Mouse (Mus musculus): Measurements from ENCODE around the gene Tmem259. TPM values are rescaled to one million over a fixed set of nuclear protein-coding genes. Genes with fewer than 3 reads are reported as not detected.

Gene Tmem259
- polyA plus RNA-seq, 1 experiment from 2014 or later: 7.0 TPM

DNA sequence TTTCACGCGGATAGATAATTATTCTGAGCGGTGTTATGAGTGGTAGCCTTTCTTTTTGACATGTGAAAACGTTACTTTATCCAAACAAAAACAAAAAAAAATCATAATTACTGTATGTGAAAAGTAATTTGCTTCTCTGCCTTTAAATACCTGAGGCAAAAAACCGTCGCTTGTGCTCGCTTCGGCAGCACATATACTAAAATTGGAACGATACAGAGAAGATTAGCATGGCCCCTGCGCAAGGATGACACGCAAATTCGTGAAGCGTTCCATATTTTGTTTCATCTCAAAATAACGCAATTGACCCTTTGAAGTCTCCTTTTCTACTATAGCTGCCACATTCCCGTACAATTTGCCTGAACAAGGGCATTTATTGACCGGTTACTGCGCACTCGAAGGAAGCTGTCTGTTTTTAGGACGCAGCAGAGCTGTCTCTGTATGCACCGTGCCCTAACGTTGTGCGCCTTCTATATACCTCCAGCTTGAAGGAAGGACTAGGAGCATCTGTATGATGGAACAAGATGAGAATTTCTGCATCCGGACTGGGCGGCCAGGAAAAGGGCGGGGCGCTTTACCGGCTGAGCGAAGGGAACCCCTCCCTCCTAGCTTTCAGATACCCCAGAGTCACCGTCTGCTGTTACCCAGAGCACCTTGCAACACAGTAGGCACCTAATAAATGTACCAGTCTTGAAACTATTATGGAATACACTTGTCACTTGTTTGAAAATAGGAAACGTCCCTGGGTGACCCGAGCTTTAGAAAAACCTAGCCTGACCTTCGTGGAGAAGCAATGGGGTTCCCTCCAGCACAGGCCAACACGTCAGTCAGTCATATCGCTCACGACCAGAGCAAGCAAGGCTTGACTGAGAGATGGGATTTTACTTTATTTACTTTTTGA lies 1.5 kb upstream of the Tmem259 start:
- no peaks in the 10 kb centered on the region for H3K27me3 ChIP-seq (replicated peaks; ENCODE audit: control insufficient read depth, insufficient read depth, low read length)
- H3K4me1 ChIP-seq (ENCODE audit: control insufficient read depth, insufficient read depth, low read length): peaks cover 53% of the 10 kb centered on the region
- H3K9me3 ChIP-seq (ENCODE audit: control insufficient read depth, low read length): no peaks in the 10 kb centered on the region
- 1% methylated on average over 35 of the region's 35 CpGs for WGBS
- H3K4me3 ChIP-seq (ENCODE audit: low read length): peak overlapping the region; percentile 86
- ATAC-seq: no peak
- 0 out of 2 replicates have a peak, but pooled peaks cover 4% of the 10 kb centered on the region for H3K36me3 ChIP-seq (ENCODE audit: control insufficient read depth, insufficient read depth, low read length)
- H3K27ac ChIP-seq (ENCODE audit: low read length): peak overlapping the region; percentile 96
- peak overlapping the region; percentile 78 for H3K4me2 ChIP-seq (ENCODE audit: low read depth, low read length)
- H3K9ac ChIP-seq (ENCODE audit: low read depth, low read length): peak overlapping the region; percentile 82

DNA sequence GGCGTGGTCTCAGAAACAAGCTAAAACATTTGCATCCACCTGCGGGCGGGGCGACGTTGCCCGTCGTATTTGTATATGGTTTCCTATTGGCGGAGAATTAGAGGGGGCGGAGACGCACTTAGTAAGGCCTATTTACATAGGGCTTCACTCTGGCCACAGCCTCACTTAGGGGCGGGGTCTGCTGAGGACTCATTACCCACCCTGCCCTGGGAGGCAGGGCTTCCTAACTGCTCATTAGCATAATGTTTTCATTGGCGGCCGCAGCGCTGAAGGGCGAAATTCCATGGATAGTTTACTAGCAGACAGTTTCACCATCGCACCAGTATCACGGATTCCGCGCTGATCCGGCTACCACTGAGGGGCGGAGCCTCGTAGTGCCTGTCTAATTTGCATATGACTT lies 741 bp upstream of the Tmem259 start:
- H3K9me3 ChIP-seq (ENCODE audit: control insufficient read depth, low read length): no peaks in the 10 kb centered on the region
- peak overlapping the region; percentile 88 for H3K4me2 ChIP-seq (ENCODE audit: low read depth, low read length)
- 0 out of 2 replicates have a peak, but pooled peaks cover 4% of the 10 kb centered on the region for H3K36me3 ChIP-seq (ENCODE audit: control insufficient read depth, insufficient read depth, low read length)
- peak overlapping the region; percentile 86 for H3K4me3 ChIP-seq (ENCODE audit: low read length)
- H3K4me1 ChIP-seq (ENCODE audit: control insufficient read depth, insufficient read depth, low read length): peaks cover 51% of the 10 kb centered on the region
- H3K27ac ChIP-seq (ENCODE audit: low read length): peak overlapping the region; percentile 96
- ATAC-seq: peak; percentile 92
- peak overlapping the region; percentile 92 for H3K9ac ChIP-seq (ENCODE audit: low read depth, low read length)
- no peaks in the 10 kb centered on the region for H3K27me3 ChIP-seq (replicated peaks; ENCODE audit: control insufficient read depth, insufficient read depth, low read length)
- WGBS: under 1% methylated on average over 22 of the region's 22 CpGs

DNA sequence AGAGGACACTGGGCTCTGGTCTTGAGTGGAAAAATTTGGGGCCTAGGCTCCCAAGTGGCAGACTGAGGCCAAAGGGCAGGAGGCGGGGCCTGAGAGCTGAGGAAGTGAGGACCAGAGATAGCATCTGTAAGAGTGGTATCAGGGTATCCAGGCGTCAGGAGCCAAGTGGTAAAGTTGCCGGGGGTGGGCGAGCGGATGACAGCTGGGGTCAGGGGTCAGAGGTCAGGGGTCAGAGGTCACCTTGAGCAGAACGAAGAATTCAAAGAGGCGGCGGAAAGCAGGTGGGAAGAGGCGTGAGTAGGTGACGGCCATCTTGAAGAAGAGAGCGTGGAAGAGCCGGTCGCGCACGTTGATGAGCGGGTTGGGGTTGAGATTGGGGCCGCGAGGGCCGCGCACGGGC lies 460 bp downstream of the Tmem259 start:
- H3K4me1 ChIP-seq (ENCODE audit: control insufficient read depth, insufficient read depth, low read length): peaks cover 40% of the 10 kb centered on the region

DNA sequence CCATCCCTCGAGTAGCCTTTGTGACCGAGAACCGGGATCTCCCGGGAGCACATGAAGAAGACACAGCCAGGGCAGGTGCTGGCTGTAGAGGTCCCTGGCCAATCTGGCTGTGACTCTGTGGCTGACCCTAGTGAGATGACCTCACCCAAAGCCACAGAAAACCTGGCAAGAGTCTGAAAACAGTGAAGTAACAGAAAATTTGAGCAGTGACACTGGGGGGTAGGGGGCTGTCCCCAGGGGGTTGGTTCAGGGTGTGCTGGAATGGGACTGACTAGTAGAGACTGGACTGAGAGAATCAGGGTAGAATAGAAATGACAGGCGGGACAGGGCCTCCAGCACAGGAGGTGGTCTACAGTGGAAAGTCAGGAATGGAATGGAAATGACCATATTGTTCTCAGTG lies 925 bp downstream of the Tmem259 start:
- H3K4me1 ChIP-seq (ENCODE audit: control insufficient read depth, insufficient read depth, low read length): peaks cover 38% of the 10 kb centered on the region
- H3K9ac ChIP-seq (ENCODE audit: low read depth, low read length): peak overlapping the region; percentile 92
- peak overlapping the region; percentile 86 for H3K4me3 ChIP-seq (ENCODE audit: low read length)
- H3K9me3 ChIP-seq (ENCODE audit: control insufficient read depth, low read length): no peaks in the 10 kb centered on the region
- H3K27ac ChIP-seq (ENCODE audit: low read length): peak overlapping the region; percentile 96; the same call in 1 of the 2 replicates
- 71% methylated on average over 5 of the region's 5 CpGs for WGBS
- peak overlapping the region; percentile 88 for H3K4me2 ChIP-seq (ENCODE audit: low read depth, low read length)
- ATAC-seq: no peak
- H3K36me3 ChIP-seq (ENCODE audit: control insufficient read depth, insufficient read depth, low read length): peaks cover 15% of the 10 kb centered on the region
- no peaks in the 10 kb centered on the region for H3K27me3 ChIP-seq (replicated peaks; ENCODE audit: control insufficient read depth, insufficient read depth, low read length)

More for the DNA sequence above, 460 bp downstream of the Tmem259 start:
- peaks cover 11% of the 10 kb centered on the region for H3K36me3 ChIP-seq (ENCODE audit: control insufficient read depth, insufficient read depth, low read length)
- H3K27ac ChIP-seq (ENCODE audit: low read length): peak overlapping the region; percentile 96
- peak overlapping the region; percentile 92 for H3K9ac ChIP-seq (ENCODE audit: low read depth, low read length)
- peak overlapping the region; percentile 86 for H3K4me3 ChIP-seq (ENCODE audit: low read length)
- no peaks in the 10 kb centered on the region for H3K9me3 ChIP-seq (ENCODE audit: control insufficient read depth, low read length)
- no peak for ATAC-seq
- H3K4me2 ChIP-seq (ENCODE audit: low read depth, low read length): peak overlapping the region; percentile 88
- H3K27me3 ChIP-seq (replicated peaks; ENCODE audit: control insufficient read depth, insufficient read depth, low read length): no peaks in the 10 kb centered on the region
- under 1% methylated on average over 21 of the region's 21 CpGs for WGBS

GRCm38 (mm10) chr10:79979401-79980155 lies 4.6 kb downstream of the Tmem259 start:
- no peaks in the 10 kb centered on the region for H3K27me3 ChIP-seq (replicated peaks; ENCODE audit: control insufficient read depth, insufficient read depth, low read length)
- peaks cover 14% of the 10 kb centered on the region for H3K4me1 ChIP-seq (ENCODE audit: control insufficient read depth, insufficient read depth, low read length)
- no peak for ATAC-seq
- no peaks in the 10 kb centered on the region; the same call in 1 of the 2 replicates for H3K9me3 ChIP-seq (ENCODE audit: control insufficient read depth, low read length)
- peaks cover 41% of the 10 kb centered on the region for H3K36me3 ChIP-seq (ENCODE audit: control insufficient read depth, insufficient read depth, low read length)
- H3K4me3 ChIP-seq (ENCODE audit: low read length): no peak overlapping the region
- WGBS: 90% methylated on average over 22 of the region's 22 CpGs
- no peak overlapping the region for H3K4me2 ChIP-seq (ENCODE audit: low read depth, low read length)
- H3K27ac ChIP-seq (ENCODE audit: low read length): no peak overlapping the region
- H3K9ac ChIP-seq (ENCODE audit: low read depth, low read length): no peak overlapping the region

DNA sequence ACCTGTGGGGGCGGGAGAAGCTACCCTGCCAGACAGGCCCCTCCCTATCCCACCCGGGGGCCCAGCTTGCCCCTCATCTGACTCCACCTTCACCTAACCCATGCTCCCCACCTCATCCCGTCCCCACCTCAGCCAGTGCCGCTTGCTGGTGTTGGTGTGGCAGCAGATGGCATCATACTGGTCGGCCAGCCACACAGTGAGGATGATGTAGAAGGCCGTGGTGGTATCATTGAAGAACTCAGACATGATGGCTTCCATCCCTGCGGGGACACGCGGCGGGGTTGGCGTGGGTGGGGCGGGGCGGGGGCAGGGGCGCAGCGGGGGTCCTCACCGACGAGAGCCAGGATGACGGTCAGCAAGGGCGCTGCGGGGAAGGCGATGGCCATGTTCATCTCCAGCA lies 6.1 kb downstream of the Tmem259 start:
- WGBS: 95% methylated on average over 21 of the region's 21 CpGs
- H3K9me3 ChIP-seq (ENCODE audit: control insufficient read depth, low read length): no peaks in the 10 kb centered on the region; the same call in 1 of the 2 replicates
- no peak overlapping the region for H3K9ac ChIP-seq (ENCODE audit: low read depth, low read length)
- no peaks in the 10 kb centered on the region for H3K27me3 ChIP-seq (replicated peaks; ENCODE audit: control insufficient read depth, insufficient read depth, low read length)
- H3K27ac ChIP-seq (ENCODE audit: low read length): no peak overlapping the region
- peaks cover 9% of the 10 kb centered on the region for H3K4me1 ChIP-seq (ENCODE audit: control insufficient read depth, insufficient read depth, low read length)
- H3K36me3 ChIP-seq (ENCODE audit: control insufficient read depth, insufficient read depth, low read length): peaks cover 41% of the 10 kb centered on the region
- H3K4me2 ChIP-seq (ENCODE audit: low read depth, low read length): no peak overlapping the region
- H3K4me3 ChIP-seq (ENCODE audit: low read length): no peak overlapping the region
- ATAC-seq: no peak

DNA sequence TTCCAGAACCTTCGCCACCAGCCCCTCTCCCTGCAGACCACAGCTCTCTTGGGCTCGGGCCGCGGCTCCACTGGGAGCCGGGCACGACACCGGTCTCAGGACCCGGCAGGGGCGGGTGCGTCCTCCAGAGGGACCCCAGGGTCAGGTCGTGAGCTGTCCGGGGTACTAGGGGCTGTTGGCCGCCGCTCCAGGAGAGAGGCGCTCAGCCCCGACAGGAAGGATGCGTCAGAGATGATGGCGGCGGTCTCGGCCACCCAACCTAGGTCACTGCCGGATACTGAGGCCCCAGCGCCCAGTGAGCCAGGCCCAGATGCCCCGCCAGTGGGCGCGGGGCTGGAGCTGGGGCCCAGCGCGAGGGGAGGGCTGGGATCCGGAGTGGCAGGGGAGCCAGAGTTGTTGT lies 6.8 kb downstream of the Tmem259 start:
- Histone ChIP-seq H3K36me3 (ENCODE audit: control insufficient read depth, insufficient read depth, low read length) (peaks cover 41% of the 10 kb centered on the region), H3K4me2 (ENCODE audit: low read depth, low read length) (no peak overlapping the region), H3K4me1 (ENCODE audit: control insufficient read depth, insufficient read depth, low read length) (peaks cover 2% of the 10 kb centered on the region), H3K4me3 (ENCODE audit: low read length) (no peak overlapping the region), H3K27me3 (replicated peaks; ENCODE audit: control insufficient read depth, insufficient read depth, low read length) (no peaks in the 10 kb centered on the region), H3K9me3 (ENCODE audit: control insufficient read depth, low read length) (no peaks in the 10 kb centered on the region; the same call in 1 of the 2 replicates), H3K27ac (ENCODE audit: low read length) (no peak overlapping the region), H3K9ac (ENCODE audit: low read depth, low read length) (no peak overlapping the region)
- ATAC-seq: no peak
- WGBS: 83% methylated on average over 28 of the region's 28 CpGs

GRCm38 (mm10) chr10:79976722-79977107 lies 7.4 kb downstream of the Tmem259 start:
- 82% methylated on average over 36 of the region's 36 CpGs for WGBS

DNA sequence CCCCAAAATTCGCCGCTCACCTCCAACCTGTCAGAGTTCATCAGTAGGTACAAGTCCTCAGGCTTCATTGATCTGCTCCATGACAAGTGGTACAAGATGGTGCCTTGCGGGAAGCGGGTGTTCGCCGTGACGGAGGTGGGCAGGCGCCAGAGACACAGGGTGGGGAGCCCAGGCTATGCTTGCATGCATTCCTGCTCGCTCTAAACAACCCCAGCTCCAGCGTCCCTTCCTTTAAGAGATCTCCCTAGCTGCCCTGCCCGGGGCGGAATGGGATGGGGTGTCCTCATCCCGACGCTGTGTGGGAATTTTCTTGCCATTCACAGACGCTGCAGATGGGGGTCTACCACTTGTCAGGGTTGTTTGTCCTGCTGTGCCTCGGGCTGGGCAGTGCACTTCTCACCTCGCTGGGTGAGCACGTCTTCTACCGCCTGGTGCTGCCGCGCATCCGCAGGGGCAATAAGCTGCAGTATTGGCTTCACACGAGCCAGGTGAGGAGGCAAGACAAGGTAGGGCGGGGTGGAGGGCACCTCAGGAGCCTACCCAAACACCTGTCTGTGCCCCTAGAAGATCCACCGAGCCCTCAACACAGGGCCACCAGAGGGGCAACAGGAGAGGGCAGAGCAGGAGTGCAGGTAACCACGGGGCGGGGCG lies 7.9 kb downstream of the Tmem259 start:
- H3K9ac ChIP-seq (ENCODE audit: low read depth, low read length): no peak overlapping the region
- no peak for ATAC-seq
- no peak overlapping the region for H3K27ac ChIP-seq (ENCODE audit: low read length)
- no peak overlapping the region for H3K4me3 ChIP-seq (ENCODE audit: low read length)
- H3K4me2 ChIP-seq (ENCODE audit: low read depth, low read length): no peak overlapping the region
- no peaks in the 10 kb centered on the region; the same call in 1 of the 2 replicates for H3K9me3 ChIP-seq (ENCODE audit: control insufficient read depth, low read length)
- peaks cover 2% of the 10 kb centered on the region for H3K4me1 ChIP-seq (ENCODE audit: control insufficient read depth, insufficient read depth, low read length)
- H3K36me3 ChIP-seq (ENCODE audit: control insufficient read depth, insufficient read depth, low read length): peaks cover 37% of the 10 kb centered on the region
- WGBS: 84% methylated on average over 28 of the region's 28 CpGs
- peaks cover 7% of the 10 kb centered on the region for H3K27me3 ChIP-seq (replicated peaks; ENCODE audit: control insufficient read depth, insufficient read depth, low read length)

More at GRCm38 (mm10) chr10:79976722-79977107, 7.4 kb downstream of the Tmem259 start:
- H3K27ac ChIP-seq (ENCODE audit: low read length): no peak overlapping the region
- H3K27me3 ChIP-seq (replicated peaks; ENCODE audit: control insufficient read depth, insufficient read depth, low read length): peaks cover 2% of the 10 kb centered on the region; the same call in 1 of the 2 replicates
- H3K9ac ChIP-seq (ENCODE audit: low read depth, low read length): no peak overlapping the region
- H3K4me1 ChIP-seq (ENCODE audit: control insufficient read depth, insufficient read depth, low read length): no peaks in the 10 kb centered on the region
- ATAC-seq: no peak
- no peak overlapping the region for H3K4me3 ChIP-seq (ENCODE audit: low read length)
- peaks cover 40% of the 10 kb centered on the region for H3K36me3 ChIP-seq (ENCODE audit: control insufficient read depth, insufficient read depth, low read length)
- H3K9me3 ChIP-seq (ENCODE audit: control insufficient read depth, low read length): no peaks in the 10 kb centered on the region; the same call in 1 of the 2 replicates
- no peak overlapping the region for H3K4me2 ChIP-seq (ENCODE audit: low read depth, low read length)

All from intestine, embryonic 16.5 days (tissue).